Mouse (Mus musculus): Measurements from ENCODE around the gene Gm5447. TPM values are rescaled to one million over a fixed set of nuclear protein-coding genes. Genes with fewer than 3 reads are reported as not detected.

Gene Gm5447
- 0.15 and 0.26 TPM in 2 replicates for polyA plus RNA-seq (2014; fragmentation: Nextera tagmentation; extraction: Ambion mirVana)

- Histone ChIP-seq H3K9me3 (replicated peaks; ENCODE audit: control insufficient read depth, low read length) (no peaks in the 10 kb centered on the region), H3K4me2 (ENCODE audit: low read depth, low read length) (peak within 1 kb of the TSS; percentile 57), H3K27me3 (ENCODE audit: control insufficient read depth, insufficient read depth, low read length) (no peaks in the 10 kb centered on the region), H3K36me3 (replicated peaks; ENCODE audit: control insufficient read depth, insufficient read depth, low read depth, low read length) (no peaks in the 10 kb centered on the region), H3K27ac (replicated peaks; ENCODE audit: low read depth, low read length) (peak within 1 kb of the TSS; percentile 76), H3K4me1 (ENCODE audit: control insufficient read depth, insufficient read depth, low read length) (no peaks in the 10 kb centered on the region), H3K4me3 (ENCODE audit: low read depth, low read length) (peak within 1 kb of the TSS; percentile 95), H3K9ac (replicated peaks; ENCODE audit: low read length) (peak within 1 kb of the TSS; percentile 87)
- under 1% methylated on average over 54 of the region's 54 CpGs for WGBS
- DNase-seq (ENCODE audit: low spot score) (peak; percentile 90), ATAC-seq (replicated peaks; ENCODE audit: insufficient number of reproducible peaks, low FRiP score, low TSS enrichment, low read depth) (peak; percentile 97)
Observed at GRCm38 (mm10) chr13:30973501-30974246, at the start of gene Gm5447, which contains the start of gene Exoc2. TSS of gene Gm5447 (plus strand) at chr13:30974204. TSS of gene Exoc2 (minus strand) at chr13:30974093.

- no peaks in the 10 kb centered on the region for H3K27me3 ChIP-seq (ENCODE audit: control insufficient read depth, insufficient read depth, low read length)
- no peak overlapping the region for H3K4me3 ChIP-seq (ENCODE audit: low read depth, low read length)
- no peaks in the 10 kb centered on the region for H3K9me3 ChIP-seq (replicated peaks; ENCODE audit: control insufficient read depth, low read length)
- 90% methylated on average over 6 of the region's 6 CpGs for WGBS
- H3K4me2 ChIP-seq (ENCODE audit: low read depth, low read length), result no peak overlapping the region
- ATAC-seq (replicated peaks; ENCODE audit: insufficient number of reproducible peaks, low FRiP score, low TSS enrichment, low read depth), result no peak
- no peak for DNase-seq (ENCODE audit: low spot score)
- no peak overlapping the region for H3K9ac ChIP-seq (replicated peaks; ENCODE audit: low read length)
- H3K4me1 ChIP-seq (ENCODE audit: control insufficient read depth, insufficient read depth, low read length), result no peaks in the 10 kb centered on the region
- no peak overlapping the region for H3K27ac ChIP-seq (replicated peaks; ENCODE audit: low read depth, low read length)
- H3K36me3 ChIP-seq (replicated peaks; ENCODE audit: control insufficient read depth, insufficient read depth, low read depth, low read length), result no peaks in the 10 kb centered on the region
Observed at GRCm38 (mm10) chr13:30924269-30924668, 49.7 kb upstream of the Gm5447 start.

GRCm38 (mm10) chr13:30929119-30929518, 44.9 kb upstream of the Gm5447 start:
- Histone ChIP-seq H3K27me3 (ENCODE audit: control insufficient read depth, insufficient read depth, low read length) (no peaks in the 10 kb centered on the region), H3K4me3 (ENCODE audit: low read depth, low read length) (no peak overlapping the region), H3K9me3 (replicated peaks; ENCODE audit: control insufficient read depth, low read length) (no peaks in the 10 kb centered on the region), H3K4me1 (ENCODE audit: control insufficient read depth, insufficient read depth, low read length) (no peaks in the 10 kb centered on the region), H3K27ac (replicated peaks; ENCODE audit: low read depth, low read length) (no peak overlapping the region), H3K4me2 (ENCODE audit: low read depth, low read length) (no peak overlapping the region), H3K9ac (replicated peaks; ENCODE audit: low read length) (no peak overlapping the region), H3K36me3 (replicated peaks; ENCODE audit: control insufficient read depth, insufficient read depth, low read depth, low read length) (no peaks in the 10 kb centered on the region)
- DNase-seq (ENCODE audit: low spot score) (no peak), ATAC-seq (replicated peaks; ENCODE audit: insufficient number of reproducible peaks, low FRiP score, low TSS enrichment, low read depth) (no peak)
- 91% methylated on average over 2 of the region's 2 CpGs for WGBS

- DNase-seq (ENCODE audit: low spot score) (no peak), ATAC-seq (replicated peaks; ENCODE audit: insufficient number of reproducible peaks, low FRiP score, low TSS enrichment, low read depth) (no peak)
- 83% methylated on average over 4 of the region's 4 CpGs for WGBS
- Histone ChIP-seq H3K36me3 (replicated peaks; ENCODE audit: control insufficient read depth, insufficient read depth, low read depth, low read length) (no peaks in the 10 kb centered on the region), H3K27ac (replicated peaks; ENCODE audit: low read depth, low read length) (no peak overlapping the region), H3K4me3 (ENCODE audit: low read depth, low read length) (no peak overlapping the region), H3K9ac (replicated peaks; ENCODE audit: low read length) (no peak overlapping the region), H3K9me3 (replicated peaks; ENCODE audit: control insufficient read depth, low read length) (no peaks in the 10 kb centered on the region), H3K4me1 (ENCODE audit: control insufficient read depth, insufficient read depth, low read length) (no peaks in the 10 kb centered on the region), H3K4me2 (ENCODE audit: low read depth, low read length) (no peak overlapping the region), H3K27me3 (ENCODE audit: control insufficient read depth, insufficient read depth, low read length) (no peaks in the 10 kb centered on the region)
Observed at GRCm38 (mm10) chr13:30931613-30932012, 42.4 kb upstream of the Gm5447 start.

- Histone ChIP-seq H3K36me3 (replicated peaks; ENCODE audit: control insufficient read depth, insufficient read depth, low read depth, low read length) (no peaks in the 10 kb centered on the region), H3K27me3 (ENCODE audit: control insufficient read depth, insufficient read depth, low read length) (no peaks in the 10 kb centered on the region), H3K4me2 (ENCODE audit: low read depth, low read length) (no peak overlapping the region), H3K4me3 (ENCODE audit: low read depth, low read length) (no peak overlapping the region), H3K9me3 (replicated peaks; ENCODE audit: control insufficient read depth, low read length) (no peaks in the 10 kb centered on the region), H3K9ac (replicated peaks; ENCODE audit: low read length) (no peak overlapping the region), H3K4me1 (ENCODE audit: control insufficient read depth, insufficient read depth, low read length) (no peaks in the 10 kb centered on the region), H3K27ac (replicated peaks; ENCODE audit: low read depth, low read length) (no peak overlapping the region)
- no peak for ATAC-seq (replicated peaks; ENCODE audit: insufficient number of reproducible peaks, low FRiP score, low TSS enrichment, low read depth)
- WGBS, result 87% methylated on average over 6 of the region's 6 CpGs
- no peak for DNase-seq (ENCODE audit: low spot score)
Observed at GRCm38 (mm10) chr13:30932972-30933371, 41.0 kb upstream of the Gm5447 start.

- no peak overlapping the region for H3K9ac ChIP-seq (replicated peaks; ENCODE audit: low read length)
- no peaks in the 10 kb centered on the region for H3K27me3 ChIP-seq (ENCODE audit: control insufficient read depth, insufficient read depth, low read length)
- ATAC-seq (replicated peaks; ENCODE audit: insufficient number of reproducible peaks, low FRiP score, low TSS enrichment, low read depth) (no peak), DNase-seq (ENCODE audit: low spot score) (no peak)
- no peaks in the 10 kb centered on the region for H3K9me3 ChIP-seq (replicated peaks; ENCODE audit: control insufficient read depth, low read length)
- H3K4me2 ChIP-seq (ENCODE audit: low read depth, low read length), result no peak overlapping the region
- H3K36me3 ChIP-seq (replicated peaks; ENCODE audit: control insufficient read depth, insufficient read depth, low read depth, low read length), result no peaks in the 10 kb centered on the region
- H3K27ac ChIP-seq (replicated peaks; ENCODE audit: low read depth, low read length), result no peak overlapping the region
- no peaks in the 10 kb centered on the region for H3K4me1 ChIP-seq (ENCODE audit: control insufficient read depth, insufficient read depth, low read length)
- no peak overlapping the region for H3K4me3 ChIP-seq (ENCODE audit: low read depth, low read length)
Observed at GRCm38 (mm10) chr13:30945788-30946187, 28.2 kb upstream of the Gm5447 start.

- H3K4me2 ChIP-seq (ENCODE audit: low read depth, low read length), result no peak overlapping the region
- H3K27ac ChIP-seq (replicated peaks; ENCODE audit: low read depth, low read length), result no peak overlapping the region
- no peaks in the 10 kb centered on the region for H3K9me3 ChIP-seq (replicated peaks; ENCODE audit: control insufficient read depth, low read length)
- H3K4me1 ChIP-seq (ENCODE audit: control insufficient read depth, insufficient read depth, low read length), result no peaks in the 10 kb centered on the region
- no peak for DNase-seq (ENCODE audit: low spot score)
- no peaks in the 10 kb centered on the region for H3K36me3 ChIP-seq (replicated peaks; ENCODE audit: control insufficient read depth, insufficient read depth, low read depth, low read length)
- 96% methylated on average over 15 of the region's 15 CpGs for WGBS
- no peak overlapping the region for H3K9ac ChIP-seq (replicated peaks; ENCODE audit: low read length)
- no peak for ATAC-seq (replicated peaks; ENCODE audit: insufficient number of reproducible peaks, low FRiP score, low TSS enrichment, low read depth)
- no peak overlapping the region for H3K4me3 ChIP-seq (ENCODE audit: low read depth, low read length)
- no peaks in the 10 kb centered on the region for H3K27me3 ChIP-seq (ENCODE audit: control insufficient read depth, insufficient read depth, low read length)
Observed at GRCm38 (mm10) chr13:30947129-30947528, 26.9 kb upstream of the Gm5447 start.

GRCm38 (mm10) chr13:30947540-30947939, 26.5 kb upstream of the Gm5447 start, which contains the start of gene Hus1b:
TSS of gene Hus1b (minus strand) at chr13:30947759.
- no peak within 1 kb of the TSS for H3K9ac ChIP-seq (replicated peaks; ENCODE audit: low read length)
- no peaks in the 10 kb centered on the region for H3K27me3 ChIP-seq (ENCODE audit: control insufficient read depth, insufficient read depth, low read length)
- DNase-seq (ENCODE audit: low spot score) (no peak), ATAC-seq (replicated peaks; ENCODE audit: insufficient number of reproducible peaks, low FRiP score, low TSS enrichment, low read depth) (no peak)
- no peak within 1 kb of the TSS for H3K27ac ChIP-seq (replicated peaks; ENCODE audit: low read depth, low read length)
- 88% methylated on average over 11 of the region's 11 CpGs for WGBS
- H3K4me1 ChIP-seq (ENCODE audit: control insufficient read depth, insufficient read depth, low read length), result no peaks in the 10 kb centered on the region
- H3K9me3 ChIP-seq (replicated peaks; ENCODE audit: control insufficient read depth, low read length), result no peaks in the 10 kb centered on the region
- no peak within 1 kb of the TSS for H3K4me2 ChIP-seq (ENCODE audit: low read depth, low read length)
- no peaks in the 10 kb centered on the region for H3K36me3 ChIP-seq (replicated peaks; ENCODE audit: control insufficient read depth, insufficient read depth, low read depth, low read length)
- no peak within 1 kb of the TSS for H3K4me3 ChIP-seq (ENCODE audit: low read depth, low read length)

Measured in embryonic facial prominence, embryonic 11.5 days (tissue).